Mouse (Mus musculus): ENCODE data around the gene Otud4. TPM values are rescaled to one million over a fixed set of nuclear protein-coding genes. Genes with fewer than 3 reads are reported as not detected.
A peak's percentile ranks its signal among the peaks of the same experiment; 100 is the strongest.

The Otud4 gene
- polyA plus RNA-seq, 1 experiment: 27.5 TPM

DNA sequence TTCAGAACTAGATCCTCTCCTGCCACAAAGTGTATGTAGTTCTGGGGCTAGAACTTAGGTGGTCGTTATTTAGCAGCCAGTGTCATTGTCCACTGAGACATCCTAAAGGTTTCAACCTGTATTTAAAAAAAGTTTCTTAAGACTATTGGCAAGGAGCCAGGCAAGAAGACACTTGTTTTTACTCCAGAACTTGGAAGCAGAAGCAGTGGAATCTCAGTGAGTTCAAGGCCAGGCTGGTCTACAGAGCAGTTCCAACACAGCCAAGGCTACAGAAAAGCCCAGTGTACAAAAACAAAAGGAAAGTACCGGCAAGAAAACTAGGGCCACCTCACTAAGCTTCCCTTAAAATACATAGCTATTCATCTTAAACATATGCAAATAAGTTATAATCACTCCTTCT, 53.1 kb downstream of the Otud4 start:
- 83% methylated on average over 2 of the region's 2 CpGs for WGBS
- TF ChIP-seq CTCF (IDR thresholded peaks at IDR 0.05; ENCODE audit: control insufficient read depth, insufficient read depth, low read length) (no peak), POLR2A (IDR thresholded peaks at IDR 0.05; ENCODE audit: borderline replicate concordance, control insufficient read depth, low read depth, low read length) (no peak)
- no peaks in the 10 kb centered on the region for H3K4me1 ChIP-seq (ENCODE audit: control insufficient read depth, insufficient read depth, low read length)
- no peak overlapping the region for H3K27ac ChIP-seq (ENCODE audit: control insufficient read depth, insufficient read depth, low read depth, low read length, poor library complexity)
- H3K4me3 ChIP-seq (replicated peaks; ENCODE audit: control insufficient read depth, low read depth, low read length): no peak overlapping the region

DNA sequence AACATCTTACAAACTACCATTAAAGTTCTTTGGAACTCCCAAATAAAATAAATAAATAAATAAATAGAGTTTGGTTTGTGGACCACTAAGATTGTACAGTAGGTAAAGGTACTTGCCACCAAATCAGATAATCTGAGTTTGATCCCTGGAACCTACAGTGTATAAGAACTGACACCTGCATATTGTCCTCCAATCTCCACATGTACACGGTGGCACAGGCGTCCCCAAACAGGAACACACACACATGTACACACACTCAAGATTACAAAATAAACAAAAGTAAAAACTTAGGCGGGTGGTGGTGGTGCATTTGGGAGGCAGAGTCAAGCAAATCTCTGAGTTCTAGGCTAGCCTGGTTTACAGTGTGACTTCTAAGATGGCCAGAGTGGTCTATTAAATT, 67.3 kb downstream of the Otud4 start:
- no peak overlapping the region for H3K27ac ChIP-seq (ENCODE audit: control insufficient read depth, insufficient read depth, low read depth, low read length, poor library complexity)
- 80% methylated on average over 3 of the region's 3 CpGs for WGBS
- H3K4me3 ChIP-seq (replicated peaks; ENCODE audit: control insufficient read depth, low read depth, low read length): no peak overlapping the region
- no peaks in the 10 kb centered on the region for H3K4me1 ChIP-seq (ENCODE audit: control insufficient read depth, insufficient read depth, low read length)
- TF ChIP-seq POLR2A (IDR thresholded peaks at IDR 0.05; ENCODE audit: borderline replicate concordance, control insufficient read depth, low read depth, low read length) (no peak), CTCF (IDR thresholded peaks at IDR 0.05; ENCODE audit: control insufficient read depth, insufficient read depth, low read length) (no peak)

DNA sequence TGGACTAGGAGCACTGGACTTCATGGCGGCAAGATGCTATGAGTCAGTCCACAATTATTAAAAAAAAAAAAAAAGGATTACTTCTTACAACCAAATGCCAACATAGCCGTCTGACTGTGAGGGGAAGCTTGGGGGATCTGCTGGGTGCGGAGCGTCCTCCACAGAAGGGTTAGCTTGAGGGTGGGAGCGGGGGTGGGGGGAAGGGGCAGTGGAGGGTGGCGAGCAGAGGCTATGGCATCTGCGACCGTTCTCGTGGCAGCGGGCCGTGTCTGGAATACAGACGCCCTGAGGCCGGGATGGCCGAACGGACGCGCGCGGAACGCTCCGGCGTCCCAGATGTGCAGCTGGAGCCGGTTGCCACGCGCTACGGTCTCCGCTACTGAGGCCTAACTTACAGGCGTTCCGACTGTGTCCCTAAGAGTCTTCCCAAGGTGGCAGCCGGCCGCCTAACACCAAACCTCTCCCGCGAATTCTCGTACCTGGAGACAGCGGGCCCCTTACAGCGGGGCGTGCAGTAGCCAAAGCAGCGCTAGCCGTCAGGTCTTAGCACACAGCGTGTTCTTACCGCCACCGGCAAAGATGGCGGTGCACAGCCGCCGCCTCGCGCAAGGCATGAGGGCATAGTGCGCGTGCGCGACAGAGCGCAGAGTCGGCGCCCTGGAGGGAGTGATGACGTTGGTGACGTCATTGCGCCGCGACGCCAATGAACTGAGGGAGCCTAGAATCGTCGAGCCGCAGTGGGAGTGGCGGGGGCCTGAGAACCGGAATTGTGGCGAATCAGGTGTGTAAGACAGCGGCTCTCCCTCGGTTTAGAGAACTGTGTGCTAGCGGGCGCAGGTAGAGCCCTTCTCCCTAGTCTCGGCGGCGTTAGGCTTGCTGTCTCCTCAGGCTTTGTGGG, 71.9 kb downstream of the Otud4 start, which contains the start of the genes Abce1 and Anapc10:
Gene Abce1 (minus strand): TSS at position 677 of the 898 bp plus-strand sequence.
Gene Anapc10 (plus strand): TSS at position 757 of the 898 bp plus-strand sequence.
- WGBS: under 1% methylated on average over 73 of the region's 73 CpGs
- Histone ChIP-seq H3K4me1 (ENCODE audit: control insufficient read depth, insufficient read depth, low read length) (no peaks in the 10 kb centered on the region), H3K27ac (ENCODE audit: control insufficient read depth, insufficient read depth, low read depth, low read length, poor library complexity) (peak within 1 kb of the TSS; percentile 89), H3K4me3 (replicated peaks; ENCODE audit: control insufficient read depth, low read depth, low read length) (peak within 1 kb of the TSS; percentile 97)
- peak; percentile 2; the same call in 1 of the 2 replicates for TF ChIP-seq CTCF (IDR thresholded peaks at IDR 0.05; ENCODE audit: control insufficient read depth, insufficient read depth, low read length)
- peak; percentile 92 for TF ChIP-seq POLR2A (IDR thresholded peaks at IDR 0.05; ENCODE audit: borderline replicate concordance, control insufficient read depth, low read depth, low read length)

DNA sequence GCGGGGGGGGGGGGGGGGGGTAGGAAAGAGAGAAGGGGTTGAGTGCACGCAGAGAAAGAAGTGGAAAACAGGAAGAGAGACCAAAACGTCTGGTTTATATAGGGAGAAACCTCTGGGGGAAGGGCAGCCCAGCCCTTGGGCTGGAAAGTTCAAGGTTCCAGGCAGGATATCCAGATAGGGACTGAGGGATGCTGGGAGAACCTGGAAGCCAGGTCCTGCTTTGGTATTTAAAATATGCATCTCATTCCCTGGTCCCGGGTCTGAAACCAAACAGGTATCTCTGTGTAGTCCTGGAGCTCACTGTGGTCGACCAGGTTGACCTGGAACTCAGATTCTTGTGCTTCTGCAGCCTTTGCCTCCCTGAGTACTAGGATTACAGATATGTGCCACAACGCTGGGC, 73.3 kb downstream of the Otud4 start:
- WGBS: 45% methylated on average over 6 of the region's 6 CpGs
- H3K4me3 ChIP-seq (replicated peaks; ENCODE audit: control insufficient read depth, low read depth, low read length): no peak overlapping the region
- no peaks in the 10 kb centered on the region for H3K4me1 ChIP-seq (ENCODE audit: control insufficient read depth, insufficient read depth, low read length)
- H3K27ac ChIP-seq (ENCODE audit: control insufficient read depth, insufficient read depth, low read depth, low read length, poor library complexity): no peak overlapping the region
- TF ChIP-seq POLR2A (IDR thresholded peaks at IDR 0.05; ENCODE audit: borderline replicate concordance, control insufficient read depth, low read depth, low read length): no peak

DNA sequence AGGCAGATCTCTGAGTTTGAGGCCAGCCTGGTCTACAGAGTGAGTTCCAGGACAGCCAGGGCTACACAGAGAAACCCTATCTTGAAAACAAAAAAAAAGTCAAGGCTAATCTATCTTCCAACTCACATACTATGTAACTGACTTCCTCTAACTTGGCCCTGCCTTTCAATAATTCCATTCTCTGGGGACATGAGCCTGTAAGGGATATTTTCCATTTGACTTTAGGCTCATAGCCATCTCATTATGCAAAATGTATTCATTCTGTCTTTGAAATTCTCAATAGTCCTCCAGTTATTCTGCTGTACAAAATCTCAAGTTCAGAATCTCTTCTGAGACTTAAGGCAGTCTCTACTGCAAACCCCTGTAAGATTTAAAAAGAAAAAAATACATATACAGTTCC, 82.1 kb downstream of the Otud4 start:
- Histone ChIP-seq H3K27ac (ENCODE audit: control insufficient read depth, insufficient read depth, low read depth, low read length, poor library complexity) (no peak overlapping the region), H3K4me3 (replicated peaks; ENCODE audit: control insufficient read depth, low read depth, low read length) (no peak overlapping the region), H3K4me1 (ENCODE audit: control insufficient read depth, insufficient read depth, low read length) (no peaks in the 10 kb centered on the region)
- no peak for TF ChIP-seq CTCF (IDR thresholded peaks at IDR 0.05; ENCODE audit: control insufficient read depth, insufficient read depth, low read length)
- TF ChIP-seq POLR2A (IDR thresholded peaks at IDR 0.05; ENCODE audit: borderline replicate concordance, control insufficient read depth, low read depth, low read length): no peak

DNA sequence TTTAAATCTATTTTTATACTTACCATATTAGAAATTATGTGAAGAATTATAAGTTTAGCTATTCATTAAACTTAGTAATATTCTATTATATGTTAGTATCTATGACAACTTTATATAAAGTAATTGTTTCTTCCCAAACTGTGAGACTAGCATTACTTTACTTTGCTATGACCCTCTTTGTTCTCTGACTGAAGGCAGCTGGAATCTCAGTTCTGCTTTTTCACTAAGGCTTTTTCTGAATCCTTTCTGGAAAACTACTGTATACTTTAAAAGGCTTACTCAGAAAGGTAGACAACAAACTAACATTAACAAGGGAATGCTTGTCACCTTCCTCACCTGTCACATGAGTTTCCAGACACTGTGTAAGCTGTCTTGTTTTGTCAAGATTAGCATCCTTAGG, 83.9 kb downstream of the Otud4 start:
- TF ChIP-seq POLR2A (IDR thresholded peaks at IDR 0.05; ENCODE audit: borderline replicate concordance, control insufficient read depth, low read depth, low read length) (no peak), CTCF (IDR thresholded peaks at IDR 0.05; ENCODE audit: control insufficient read depth, insufficient read depth, low read length) (no peak)
- Histone ChIP-seq H3K27ac (ENCODE audit: control insufficient read depth, insufficient read depth, low read depth, low read length, poor library complexity) (no peak overlapping the region), H3K4me1 (ENCODE audit: control insufficient read depth, insufficient read depth, low read length) (no peaks in the 10 kb centered on the region), H3K4me3 (replicated peaks; ENCODE audit: control insufficient read depth, low read depth, low read length) (no peak overlapping the region)

DNA sequence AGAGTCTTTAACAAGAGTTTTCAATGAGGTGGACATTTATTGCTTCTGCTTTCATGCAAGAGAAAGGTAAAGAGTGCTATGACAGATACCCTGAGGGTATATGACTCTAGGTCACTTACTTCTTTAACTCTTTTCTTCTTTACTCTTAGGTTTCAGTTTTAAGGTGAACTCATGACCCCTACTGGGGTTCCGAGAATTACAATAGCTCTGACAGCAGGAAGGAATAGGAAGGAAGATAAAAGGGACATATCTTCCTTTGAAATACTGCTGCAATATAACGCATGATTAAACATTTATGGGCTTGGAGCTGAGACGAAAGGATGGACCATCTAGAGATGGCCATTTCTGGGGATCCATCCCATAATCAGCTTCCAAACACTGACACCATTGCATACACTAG, 85.2 kb downstream of the Otud4 start:
- TF ChIP-seq POLR2A (IDR thresholded peaks at IDR 0.05; ENCODE audit: borderline replicate concordance, control insufficient read depth, low read depth, low read length): no peak
- TF ChIP-seq CTCF (IDR thresholded peaks at IDR 0.05; ENCODE audit: control insufficient read depth, insufficient read depth, low read length): no peak
- Histone ChIP-seq H3K4me3 (replicated peaks; ENCODE audit: control insufficient read depth, low read depth, low read length) (no peak overlapping the region), H3K4me1 (ENCODE audit: control insufficient read depth, insufficient read depth, low read length) (no peaks in the 10 kb centered on the region), H3K27ac (ENCODE audit: control insufficient read depth, insufficient read depth, low read depth, low read length, poor library complexity) (no peak overlapping the region)
- WGBS: 37% methylated on average over 3 of the region's 3 CpGs

Other genes with a start within 250 kb of the Otud4 start
- gene Smad1, start 240.1 kb upstream of the Otud4 start, polyA plus RNA-seq (2011; ENCODE audit: insufficient read depth, insufficient read length, low replicate concordance, missing spikeins): 5.3 and 5.6 TPM in 2 replicates
- gene Abce1, start 72.1 kb downstream of the Otud4 start, polyA plus RNA-seq (2011; ENCODE audit: insufficient read depth, insufficient read length, low replicate concordance, missing spikeins): 23.4 and 44.0 TPM in 2 replicates
- gene Anapc10, start 72.2 kb downstream of the Otud4 start, polyA plus RNA-seq (2011; ENCODE audit: insufficient read depth, insufficient read length, low replicate concordance, missing spikeins): 4.4 and 9.6 TPM in 2 replicates

Data from bone marrow, adult 2 months (tissue).